ENCODE assay signal across 7 mouse cellular contexts in the genomic region with DNA sequence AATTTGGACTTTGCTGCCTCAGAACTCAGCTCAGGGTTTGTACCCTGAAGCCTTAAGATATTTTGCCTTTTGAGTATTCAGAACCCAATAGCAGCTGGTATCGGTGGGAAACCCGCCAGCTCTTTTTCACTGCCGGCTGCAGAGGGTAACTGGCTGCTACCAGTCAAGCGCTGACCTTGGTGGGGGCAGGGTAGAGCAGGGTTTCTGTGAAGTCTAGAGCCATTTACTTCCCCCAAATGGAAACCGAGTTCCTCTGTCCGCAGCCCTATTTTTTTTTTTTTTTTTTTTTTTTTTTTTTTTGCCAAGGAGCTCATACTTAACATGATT. TPM values are rescaled to one million over a fixed set of nuclear protein-coding genes. Genes with fewer than 3 reads are reported as not detected.
A peak's percentile ranks its signal among the peaks of the same experiment; 100 is the strongest.
DNase-seq lines count a peak whose midpoint lies in the region; ATAC-seq lines count a peak whose summit lies in the region.

No protein-coding gene starts in this region.

- no peaks in the 10 kb centered on the region for H3K9me3 ChIP-seq in intestine, embryonic 16.5 days (ENCODE audit: control insufficient read depth, low read length)
- no peaks in the 10 kb centered on the region for H3K9me3 ChIP-seq in midbrain, embryonic 10.5 days (replicated peaks)

- H3K4me2 ChIP-seq in intestine, embryonic 16.5 days (ENCODE audit: low read depth, low read length), result peak overlapping the region; percentile 74

- peaks cover under 1% of the 10 kb centered on the region; the same call in 1 of the 2 replicates for H3K4me1 ChIP-seq in intestine, embryonic 16.5 days (ENCODE audit: control insufficient read depth, insufficient read depth, low read length)
- H3K4me1 ChIP-seq in midbrain, embryonic 10.5 days, result peaks cover 47% of the 10 kb centered on the region

- DNase-seq in adrenal gland, adult (ENCODE audit: inconsistent age in 2 of 2, low spot score in 1 of 2), result peak; percentile 91 to 96
- peak; percentile 67 to 81 for DNase-seq in cerebellum, postnatal 25 days
- DNase-seq in gastrocnemius, postnatal 14 days, result peak; percentile 79
- DNase-seq in left cerebral cortex, postnatal 25 days (ENCODE audit: low spot score in 2 of 2), result peak; percentile 47 to 59
- no peak for DNase-seq in midbrain, embryonic 10.5 days (ENCODE audit: low spot score)
- DNase-seq in spleen, postnatal 14 days (ENCODE audit: low spot score in 2 of 2), result peak; percentile 13 to 30

- peak overlapping the region; percentile 81 for H3K9ac ChIP-seq in intestine, embryonic 16.5 days (ENCODE audit: low read depth, low read length)

- H3K4me3 ChIP-seq in intestine, embryonic 16.5 days (ENCODE audit: low read length), result peak overlapping the region; percentile 60
- H3K4me3 ChIP-seq in midbrain, embryonic 10.5 days, result peak overlapping the region; percentile 88

- under 1% methylated on average over 6 of the region's 6 CpGs for WGBS in intestine, embryonic 16.5 days
- WGBS in midbrain, embryonic 10.5 days, result 4% methylated on average over 6 of the region's 6 CpGs

- no peak for ATAC-seq in intestine, embryonic 16.5 days

- H3K27me3 ChIP-seq in intestine, embryonic 16.5 days (replicated peaks; ENCODE audit: control insufficient read depth, insufficient read depth, low read length), result no peaks in the 10 kb centered on the region
- H3K27me3 ChIP-seq in midbrain, embryonic 10.5 days (ENCODE audit: low read depth, poor library complexity, severe bottlenecking), result no peaks in the 10 kb centered on the region

- H3K27ac ChIP-seq in intestine, embryonic 16.5 days (ENCODE audit: low read length), result peak overlapping the region; percentile 99
- H3K27ac ChIP-seq in midbrain, embryonic 10.5 days (replicated peaks), result peak overlapping the region; percentile 98

- H3K36me3 ChIP-seq in intestine, embryonic 16.5 days (ENCODE audit: control insufficient read depth, insufficient read depth, low read length), result no peaks in the 10 kb centered on the region
- no peaks in the 10 kb centered on the region for H3K36me3 ChIP-seq in midbrain, embryonic 10.5 days

- intact Hi-C loops in gastrocnemius, postnatal 14 days (cut with DNase I; ENCODE audit: low total_unique reads), result loop anchor here (5.0 to 10.0 kb wide), 3 partner anchors 114 to 819 kb away; no protein-coding TSS in a partner anchor
- intact Hi-C loops in left cerebral cortex, postnatal 25 days (cut with DNase I), result loop anchor here (1.0 to 5.0 kb wide), 8 partner anchors 75 to 871 kb away; a partner anchor contains a TSS

RNA-seq across cellular contexts. Expression of a gene that starts 1.7 kb away (rescaled TPM):
- 10 to 100 TPM; 37.6 to 54.8 TPM for total RNA-seq in gastrocnemius, postnatal 14 days (2021)
- polyA plus RNA-seq in intestine, embryonic 16.5 days (2015; fragmentation: Nextera tagmentation; extraction: Ambion mirVana), result 68.6 and 74.6 TPM in 2 replicates
- total RNA-seq in left cerebral cortex, postnatal 25 days (2021), result 10 to 100 TPM; 47.0 to 61.4 TPM
- polyA plus RNA-seq in midbrain, embryonic 10.5 days (2016; fragmentation: Nextera tagmentation; extraction: Ambion mirVana), result 68.9 and 71.0 TPM in 2 replicates
